ENCODE assay signal across 23 mouse cellular contexts in the genomic region with DNA sequence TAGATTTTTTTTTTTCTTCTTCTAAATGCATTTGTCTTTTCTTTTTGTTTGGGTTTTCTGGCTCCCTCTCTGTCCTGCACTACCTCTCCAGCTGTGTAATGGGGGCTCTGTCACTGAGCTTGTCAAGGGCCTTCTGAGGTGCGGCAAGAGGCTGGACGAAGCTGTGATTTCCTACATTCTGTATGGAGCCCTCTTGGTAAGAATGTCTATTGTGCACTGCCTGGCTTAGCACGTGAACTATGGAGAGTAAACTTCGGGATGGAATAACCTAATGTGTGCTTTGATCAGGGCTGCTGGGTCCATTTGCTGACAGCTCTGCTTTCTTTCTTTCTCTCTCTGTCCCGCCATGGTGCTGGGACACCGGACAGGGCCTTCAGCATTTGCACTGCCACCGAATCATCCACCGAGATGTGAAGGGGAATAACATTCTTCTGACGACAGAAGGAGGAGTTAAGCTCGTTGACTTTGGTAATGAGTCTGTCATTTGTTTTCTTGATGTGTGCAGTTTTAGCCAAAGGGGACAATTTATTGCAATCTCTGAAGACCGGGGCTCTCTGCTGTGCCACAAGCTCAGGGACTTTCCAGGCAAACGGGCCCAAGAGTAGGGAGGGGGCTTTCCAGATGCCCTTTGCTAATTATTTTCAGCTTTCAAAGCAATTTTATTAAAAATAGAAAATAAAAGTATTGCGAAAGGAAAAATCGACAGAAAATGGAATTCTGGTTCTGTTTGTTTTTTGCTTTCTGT.
A peak's percentile ranks its signal among the peaks of the same experiment; 100 is the strongest.
DNase-seq lines count a peak whose midpoint lies in the region; ATAC-seq and TF ChIP-seq lines count a peak whose summit lies in the region.
"Had no signal": no experiment of that assay in that cellular context is flagged by ENCODE, and none has a peak within 500 bp of the region (broad histone marks: within the 10 kb centered on the region; RNA-seq: fewer than 3 reads in every experiment).

No protein-coding gene starts in this region.

- no peak overlapping the region for H3K4me2 ChIP-seq in forebrain, embryonic 15.5 days (replicated peaks)
- no peak overlapping the region for H3K4me2 ChIP-seq in forebrain, embryonic 14.5 days (ENCODE audit: low read length)
- H3K4me2 ChIP-seq in midbrain, embryonic 11.5 days = no peak overlapping the region
- no peak overlapping the region for H3K4me2 ChIP-seq in neural tube, embryonic 15.5 days
- H3K4me2 ChIP-seq: limb, embryonic 15.5 days; neural tube, embryonic 12.5 days; stomach, embryonic 15.5 days had no signal

- no peak for DNase-seq in forebrain, embryonic 14.5 days (ENCODE audit: low spot score)
- DNase-seq in spleen, adult 2 months (ENCODE audit: low read depth in 1 of 2, low spot score in 2 of 2) = no peak
- no peak for DNase-seq in spleen, postnatal 36 days (ENCODE audit: low spot score in 2 of 2)
- DNase-seq in midbrain, embryonic 11.5 days (ENCODE audit: low spot score, missing footprints) = peak; percentile 82
- no peak for DNase-seq in adipocyte (ENCODE audit: low spot score)
- no peak for DNase-seq in left cerebral cortex, postnatal 14 days (ENCODE audit: low spot score in 2 of 2)
- DNase-seq: adrenal gland, postnatal 14 days; cerebellum, adult 18-20 months; cerebellum, postnatal 25 days; embryo, embryonic 11 days; gastrocnemius, postnatal 25 days; kidney, adult 2 months; kidney, postnatal 10 days; right cerebral cortex, postnatal 14 days; spleen, adult 18-20 months; thymus, adult 2 months had no signal

- H3K27ac ChIP-seq in forebrain, embryonic 15.5 days (replicated peaks) = peak overlapping the region; percentile 34; the same call in 1 of the 2 replicates
- H3K27ac ChIP-seq in forebrain, embryonic 14.5 days (ENCODE audit: low read depth, low read length) = no peak overlapping the region
- peak overlapping the region; percentile 8; the same call in 1 of the 2 replicates for H3K27ac ChIP-seq in spleen, adult 2 months (ENCODE audit: insufficient read depth, low read length)
- no peak overlapping the region for H3K27ac ChIP-seq in midbrain, embryonic 11.5 days (ENCODE audit: low read depth, low read length)
- H3K27ac ChIP-seq in neural tube, embryonic 15.5 days (replicated peaks) = 0 out of 2 replicates have a peak overlapping the region, but pooled peaks have one; percentile 11
- H3K27ac ChIP-seq: heart, embryonic 10.5 days; limb, embryonic 15.5 days; neural tube, embryonic 12.5 days; stomach, embryonic 15.5 days had no signal

- WGBS in forebrain, embryonic 15.5 days = 34% methylated on average over 14 of the region's 14 CpGs
- WGBS in forebrain, embryonic 14.5 days = 37% methylated on average over 14 of the region's 14 CpGs
- 67% methylated on average over 14 of the region's 14 CpGs for WGBS in spleen, adult 2 months
- WGBS in midbrain, embryonic 11.5 days = 45% methylated on average over 14 of the region's 14 CpGs
- WGBS in neural tube, embryonic 15.5 days = 34% methylated on average over 14 of the region's 14 CpGs

- H3K9ac ChIP-seq in forebrain, embryonic 15.5 days (replicated peaks) = no peak overlapping the region
- H3K9ac ChIP-seq in forebrain, embryonic 14.5 days (ENCODE audit: low read length) = no peak overlapping the region
- no peak overlapping the region for H3K9ac ChIP-seq in midbrain, embryonic 11.5 days (ENCODE audit: low read length)
- no peak overlapping the region for H3K9ac ChIP-seq in neural tube, embryonic 15.5 days (replicated peaks)
- H3K9ac ChIP-seq: limb, embryonic 15.5 days; neural tube, embryonic 12.5 days; stomach, embryonic 15.5 days had no signal

- TF ChIP-seq CTCF in spleen, adult 2 months (IDR thresholded peaks at IDR 0.05; ENCODE audit: extremely low read depth, insufficient read depth, insufficient read length, insufficient replicate concordance) = no peak

- peaks cover 5% of the 10 kb centered on the region for H3K4me1 ChIP-seq in forebrain, embryonic 15.5 days
- 0 out of 2 replicates have a peak, but pooled peaks cover 3% of the 10 kb centered on the region for H3K4me1 ChIP-seq in forebrain, embryonic 14.5 days (ENCODE audit: control insufficient read depth, insufficient read depth, low read length)
- no peaks in the 10 kb centered on the region; the same call in 1 of the 2 replicates for H3K4me1 ChIP-seq in spleen, adult 2 months (ENCODE audit: control insufficient read depth, insufficient read depth, insufficient read length)
- H3K4me1 ChIP-seq in midbrain, embryonic 11.5 days (ENCODE audit: control insufficient read depth, insufficient read depth, low read length) = 0 out of 2 replicates have a peak, but pooled peaks cover 3% of the 10 kb centered on the region
- peaks cover 7% of the 10 kb centered on the region; the same call in 1 of the 2 replicates for H3K4me1 ChIP-seq in neural tube, embryonic 15.5 days
- H3K4me1 ChIP-seq: heart, embryonic 10.5 days; limb, embryonic 15.5 days; stomach, embryonic 15.5 days had no signal

- no peaks in the 10 kb centered on the region for H3K36me3 ChIP-seq in forebrain, embryonic 15.5 days
- no peaks in the 10 kb centered on the region for H3K36me3 ChIP-seq in forebrain, embryonic 14.5 days (ENCODE audit: control insufficient read depth, insufficient read depth, low read length)
- H3K36me3 ChIP-seq in spleen, adult 2 months (ENCODE audit: control insufficient read depth, insufficient read depth, low read length) = no peaks in the 10 kb centered on the region
- H3K36me3 ChIP-seq in midbrain, embryonic 11.5 days (ENCODE audit: control insufficient read depth, insufficient read depth, low read length) = no peaks in the 10 kb centered on the region
- no peaks in the 10 kb centered on the region for H3K36me3 ChIP-seq in neural tube, embryonic 15.5 days
- H3K36me3 ChIP-seq: heart, embryonic 10.5 days; limb, embryonic 15.5 days; neural tube, embryonic 12.5 days; stomach, embryonic 15.5 days had no signal

- no peak for TF ChIP-seq POLR2A in spleen, adult 2 months (IDR thresholded peaks at IDR 0.05; ENCODE audit: low read depth, low read length)

- intact Hi-C loops in left cerebral cortex, postnatal 14 days (cut with DNase I) = no loop called here

- no peak overlapping the region for H3K4me3 ChIP-seq in forebrain, embryonic 15.5 days
- H3K4me3 ChIP-seq in forebrain, embryonic 14.5 days (ENCODE audit: low read depth, low read length) = no peak overlapping the region
- no peak overlapping the region for H3K4me3 ChIP-seq in spleen, adult 2 months (ENCODE audit: extremely low read depth, insufficient read depth, insufficient read length)
- H3K4me3 ChIP-seq in midbrain, embryonic 11.5 days (ENCODE audit: low read depth, low read length) = no peak overlapping the region
- no peak overlapping the region for H3K4me3 ChIP-seq in neural tube, embryonic 15.5 days (replicated peaks)
- H3K4me3 ChIP-seq: heart, embryonic 10.5 days; limb, embryonic 15.5 days; neural tube, embryonic 12.5 days; stomach, embryonic 15.5 days had no signal

- ATAC-seq in forebrain, embryonic 15.5 days (replicated peaks) = no peak
- ATAC-seq in forebrain, embryonic 14.5 days = no peak
- no peak for ATAC-seq in midbrain, embryonic 11.5 days (ENCODE audit: low FRiP score)
- no peak for ATAC-seq in neural tube, embryonic 15.5 days (ENCODE audit: low FRiP score)
- ATAC-seq: lung, postnatal 0 days had no signal

- H3K27me3 ChIP-seq in forebrain, embryonic 15.5 days = no peaks in the 10 kb centered on the region
- no peaks in the 10 kb centered on the region for H3K27me3 ChIP-seq in forebrain, embryonic 14.5 days (replicated peaks; ENCODE audit: control insufficient read depth, insufficient read depth, low read length)
- H3K27me3 ChIP-seq in spleen, adult 2 months (ENCODE audit: control insufficient read depth, insufficient read depth, low read length) = no peaks in the 10 kb centered on the region
- no peaks in the 10 kb centered on the region for H3K27me3 ChIP-seq in midbrain, embryonic 11.5 days (ENCODE audit: control insufficient read depth, insufficient read depth, low read length)
- H3K27me3 ChIP-seq in neural tube, embryonic 15.5 days (replicated peaks) = no peaks in the 10 kb centered on the region
- H3K27me3 ChIP-seq: limb, embryonic 15.5 days; neural tube, embryonic 12.5 days; stomach, embryonic 15.5 days had no signal

- no peaks in the 10 kb centered on the region for H3K9me3 ChIP-seq in forebrain, embryonic 15.5 days
- H3K9me3 ChIP-seq in forebrain, embryonic 14.5 days (replicated peaks; ENCODE audit: control insufficient read depth, low read length) = no peaks in the 10 kb centered on the region
- H3K9me3 ChIP-seq in midbrain, embryonic 11.5 days (ENCODE audit: control insufficient read depth, low read length) = no peaks in the 10 kb centered on the region
- no peaks in the 10 kb centered on the region for H3K9me3 ChIP-seq in neural tube, embryonic 15.5 days (replicated peaks)
- H3K9me3 ChIP-seq: heart, embryonic 10.5 days; limb, embryonic 15.5 days; neural tube, embryonic 12.5 days; stomach, embryonic 15.5 days had no signal

Comparison
In these comparisons a context has a peak if more than half of its experiments do, and no peak if none do; other contexts are left out.
1. H3K27ac ChIP-seq: peak in forebrain, embryonic 15.5 days (single experiment), spleen, adult 2 months (single experiment) and neural tube, embryonic 15.5 days (single experiment); none in forebrain, embryonic 14.5 days (single experiment) and midbrain, embryonic 11.5 days (single experiment).